Mouse (Mus musculus): ENCODE results near the gene Gpr33. TPM values are rescaled to one million over a fixed set of nuclear protein-coding genes. Genes with fewer than 3 reads are reported as not detected.

Gpr33 gene
- total RNA-seq (2023): not detected

GRCm38 (mm10) chr12:52027963-52028362, at the start of gene Gpr33:
TSS of gene Gpr33 (minus strand) at chr12:52028063.

DNA sequence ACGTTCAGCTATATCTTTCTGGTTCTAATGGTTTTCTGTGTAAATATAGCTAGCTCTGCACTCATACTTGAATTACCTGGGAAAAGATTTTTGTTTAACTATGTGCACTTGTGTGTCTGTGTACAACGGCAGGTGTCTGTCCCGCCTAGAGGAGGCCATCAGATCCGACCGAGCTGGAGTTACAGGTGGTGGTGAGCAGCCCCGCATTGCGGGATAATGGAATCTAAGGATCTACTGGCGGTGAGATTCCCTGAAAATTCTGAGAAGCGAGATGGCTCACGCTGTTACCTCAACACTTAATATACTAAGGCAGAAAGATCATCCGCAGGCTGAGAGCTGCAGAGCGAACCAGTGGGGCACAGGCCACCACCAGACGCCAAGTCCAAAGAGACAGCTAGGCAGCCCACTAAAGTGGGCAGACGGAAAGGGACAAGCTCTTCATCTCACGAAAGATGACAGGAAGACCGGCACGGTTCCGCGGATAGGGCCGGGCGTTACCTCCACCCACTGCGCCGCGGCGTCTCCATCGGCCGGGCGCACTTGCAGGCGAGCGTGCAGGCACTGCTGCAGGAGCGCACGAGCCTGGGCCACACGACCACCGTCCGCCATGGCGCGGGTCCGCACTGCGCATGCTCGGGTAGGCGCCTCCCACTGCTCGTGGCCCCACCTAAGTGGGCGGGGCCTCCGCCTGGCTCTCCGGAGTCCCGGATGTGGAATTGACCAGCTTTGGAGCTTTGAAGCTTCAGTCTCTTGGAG, 21.8 kb downstream of the Gpr33 start, which contains the start of gene Dtd2:
Gene Dtd2, minus strand, starts transcription at position 625 of the 756 bp plus-strand sequence.

Other genes with a start within 250 kb of the Gpr33 start
- gene Hectd1, start 198.5 kb downstream of the Gpr33 start, total RNA-seq (2023): 145 TPM
- gene Heatr5a, start 56.7 kb downstream of the Gpr33 start, total RNA-seq (2023): 38.3 TPM
- 4.7 TPM for gene Dtd2, start 21.6 kb downstream of the Gpr33 start, total RNA-seq (2023)
- 3.5 TPM for gene Nubpl, start 69.7 kb upstream of the Gpr33 start, total RNA-seq (2023)